In genomic region chr6:90495282-90495912, GRCm38 (mm10) we compare ENCODE assay signal across 8 mouse cellular contexts. TPM values are rescaled to one million over a fixed set of nuclear protein-coding genes. Genes with fewer than 3 reads are reported as not detected.
DNase-seq lines count a peak whose midpoint lies in the region; ATAC-seq and TF ChIP-seq lines count a peak whose summit lies in the region.
"Had no signal": no experiment of that assay in that cellular context is flagged by ENCODE, and none has a peak within 500 bp of the region (broad histone marks: within the 10 kb centered on the region; RNA-seq: fewer than 3 reads in every experiment).

No protein-coding gene starts in this region.

- no peaks in the 10 kb centered on the region for H3K9me3 ChIP-seq in liver, embryonic 12.5 days (replicated peaks)
- H3K9me3 ChIP-seq in forebrain, embryonic 12.5 days = no peaks in the 10 kb centered on the region
- no peaks in the 10 kb centered on the region for H3K9me3 ChIP-seq in heart, embryonic 14.5 days (ENCODE audit: control insufficient read depth, low read length)
- no peaks in the 10 kb centered on the region for H3K9me3 ChIP-seq in midbrain, postnatal 0 days (ENCODE audit: low read length)
- no peaks in the 10 kb centered on the region for H3K9me3 ChIP-seq in intestine, embryonic 15.5 days

- H3K4me2 ChIP-seq in liver, embryonic 12.5 days = no peak overlapping the region
- no peak overlapping the region for H3K4me2 ChIP-seq in forebrain, embryonic 12.5 days
- H3K4me2 ChIP-seq in heart, embryonic 14.5 days (ENCODE audit: low read length) = no peak overlapping the region
- H3K4me2 ChIP-seq in midbrain, postnatal 0 days (ENCODE audit: low read depth, low read length, poor library complexity, severe bottlenecking) = no peak overlapping the region
- H3K4me2 ChIP-seq in intestine, embryonic 15.5 days (replicated peaks) = no peak overlapping the region

- DNase-seq in liver = no peak
- DNase-seq in midbrain, postnatal 0 days (ENCODE audit: low spot score) = peak; percentile 87
- DNase-seq in ovary, postnatal 10 days (ENCODE audit: low spot score) = no peak
- DNase-seq: cerebellum, postnatal 10 days had no signal

- no peaks in the 10 kb centered on the region for H3K27me3 ChIP-seq in liver, embryonic 12.5 days (replicated peaks)
- H3K27me3 ChIP-seq in forebrain, embryonic 12.5 days = no peaks in the 10 kb centered on the region
- no peaks in the 10 kb centered on the region for H3K27me3 ChIP-seq in heart, embryonic 14.5 days (ENCODE audit: control insufficient read depth, insufficient read depth, low read length)
- H3K27me3 ChIP-seq in midbrain, postnatal 0 days (ENCODE audit: insufficient read depth, low read length) = no peaks in the 10 kb centered on the region
- no peaks in the 10 kb centered on the region for H3K27me3 ChIP-seq in intestine, embryonic 15.5 days (replicated peaks)

- TF ChIP-seq CTCF in midbrain, postnatal 0 days (IDR thresholded peaks at IDR 0.05) = no peak

- no peak overlapping the region for H3K9ac ChIP-seq in liver, embryonic 12.5 days
- no peak overlapping the region for H3K9ac ChIP-seq in forebrain, embryonic 12.5 days
- H3K9ac ChIP-seq in heart, embryonic 14.5 days (ENCODE audit: low read length) = no peak overlapping the region
- H3K9ac ChIP-seq in midbrain, postnatal 0 days (replicated peaks; ENCODE audit: low read length, poor library complexity, severe bottlenecking) = no peak overlapping the region
- H3K9ac ChIP-seq in intestine, embryonic 15.5 days = no peak overlapping the region

- no peak overlapping the region for H3K4me3 ChIP-seq in liver, embryonic 12.5 days
- no peak overlapping the region for H3K4me3 ChIP-seq in forebrain, embryonic 12.5 days (replicated peaks)
- H3K4me3 ChIP-seq in heart, embryonic 14.5 days (ENCODE audit: control insufficient read depth in 1 of 2, insufficient read depth in 1 of 2, low read depth in 1 of 2, low read length in 2 of 2) = no peak overlapping the region
- H3K4me3 ChIP-seq in midbrain, postnatal 0 days (ENCODE audit: low read depth, low read length) = no peak overlapping the region
- H3K4me3 ChIP-seq in intestine, embryonic 15.5 days (replicated peaks) = no peak overlapping the region

- ATAC-seq in liver, embryonic 12.5 days = no peak
- ATAC-seq in forebrain, embryonic 12.5 days (ENCODE audit: low FRiP score) = 0 out of 2 replicates have a peak, but pooled peaks have one; percentile 36
- 0 out of 2 replicates have a peak, but pooled peaks have one; percentile 23 for ATAC-seq in heart, embryonic 14.5 days (ENCODE audit: insufficient number of reproducible peaks, insufficient read depth, low FRiP score, low read depth)
- ATAC-seq in midbrain, postnatal 0 days (ENCODE audit: low FRiP score) = peak; percentile 90
- no peak for ATAC-seq in intestine, embryonic 15.5 days

- peaks cover 14% of the 10 kb centered on the region; the same call in 1 of the 2 replicates for H3K4me1 ChIP-seq in liver, embryonic 12.5 days
- peaks cover 11% of the 10 kb centered on the region for H3K4me1 ChIP-seq in forebrain, embryonic 12.5 days
- peaks cover 18 to 30% of the 10 kb centered on the region in 2 experiments for H3K4me1 ChIP-seq in heart, embryonic 14.5 days (ENCODE audit: control insufficient read depth in 2 of 2, insufficient read depth in 2 of 2, low read length in 2 of 2)
- H3K4me1 ChIP-seq in midbrain, postnatal 0 days (ENCODE audit: insufficient read depth, low read length) = no peaks in the 10 kb centered on the region
- no peaks in the 10 kb centered on the region for H3K4me1 ChIP-seq in intestine, embryonic 15.5 days (replicated peaks)

- H3K36me3 ChIP-seq in liver, embryonic 12.5 days = no peaks in the 10 kb centered on the region
- no peaks in the 10 kb centered on the region for H3K36me3 ChIP-seq in forebrain, embryonic 12.5 days (replicated peaks)
- H3K36me3 ChIP-seq in heart, embryonic 14.5 days (ENCODE audit: control insufficient read depth, insufficient read depth, low read length) = no peaks in the 10 kb centered on the region
- no peaks in the 10 kb centered on the region for H3K36me3 ChIP-seq in midbrain, postnatal 0 days (ENCODE audit: insufficient read depth, low read length)
- no peaks in the 10 kb centered on the region for H3K36me3 ChIP-seq in intestine, embryonic 15.5 days

- WGBS in liver, embryonic 12.5 days (ENCODE audit: insufficient replicate concordance) = 46% methylated on average over 6 of the region's 7 CpGs
- 53% methylated on average over 6 of the region's 7 CpGs for WGBS in forebrain, embryonic 12.5 days
- 28% methylated on average over 6 of the region's 7 CpGs for WGBS in heart, embryonic 14.5 days
- WGBS in midbrain, postnatal 0 days = 32% methylated on average over 6 of the region's 7 CpGs
- WGBS in intestine, embryonic 15.5 days = 62% methylated on average over 6 of the region's 7 CpGs

- H3K27ac ChIP-seq in liver, embryonic 12.5 days = peak overlapping the region; percentile 56
- H3K27ac ChIP-seq in forebrain, embryonic 12.5 days = no peak overlapping the region
- H3K27ac ChIP-seq in heart, embryonic 14.5 days (replicated peaks in 1 of 2; ENCODE audit: control insufficient read depth in 1 of 2, insufficient read depth in 1 of 2, low read depth in 2 of 2, low read length in 2 of 2) = peak overlapping the region; percentile 72 to 74
- peak overlapping the region; percentile 38; the same call in 1 of the 2 replicates for H3K27ac ChIP-seq in midbrain, postnatal 0 days (ENCODE audit: low read depth, low read length)
- no peak overlapping the region for H3K27ac ChIP-seq in intestine, embryonic 15.5 days

RNA-seq across cellular contexts. Expression of gene Aldh1l1, which starts 9.2 kb away (rescaled TPM):
- polyA plus RNA-seq in liver, embryonic 12.5 days (2016; fragmentation: Nextera tagmentation; extraction: Ambion mirVana) = 8.0 and 11.6 TPM in 2 replicates
- polyA plus RNA-seq in forebrain, embryonic 12.5 days (2016; fragmentation: Nextera tagmentation; extraction: Ambion mirVana) = 2.0 TPM in 2 replicates
- polyA plus RNA-seq in heart, embryonic 14.5 days (2014; fragmentation: Nextera tagmentation; extraction: Ambion mirVana) = 0.59 and 1.1 TPM in 2 replicates
- 111 and 125 TPM in 2 replicates for total RNA-seq in midbrain, postnatal 0 days (2014; rRNA removed)
- 83.8 and 101 TPM in 2 replicates for polyA plus RNA-seq in midbrain, postnatal 0 days (2015; fragmentation: Nextera tagmentation; extraction: Ambion mirVana)
- 17.5 and 19.8 TPM in 2 replicates for polyA plus RNA-seq in intestine, embryonic 15.5 days (2015; fragmentation: Nextera tagmentation; extraction: Ambion mirVana)

RNA-seq across cellular contexts. Expression of gene Klf15, which starts 33.0 kb away (rescaled TPM):
- 8.6 and 10.3 TPM in 2 replicates for polyA plus RNA-seq in liver, embryonic 12.5 days (2016; fragmentation: Nextera tagmentation; extraction: Ambion mirVana)
- 3.8 and 4.3 TPM in 2 replicates for polyA plus RNA-seq in forebrain, embryonic 12.5 days (2016; fragmentation: Nextera tagmentation; extraction: Ambion mirVana)
- 13.1 and 14.9 TPM in 2 replicates for polyA plus RNA-seq in heart, embryonic 14.5 days (2014; fragmentation: Nextera tagmentation; extraction: Ambion mirVana)
- 34.2 and 35.1 TPM in 2 replicates for total RNA-seq in midbrain, postnatal 0 days (2014; rRNA removed)
- polyA plus RNA-seq in midbrain, postnatal 0 days (2015; fragmentation: Nextera tagmentation; extraction: Ambion mirVana) = 20.6 and 22.3 TPM in 2 replicates
- polyA plus RNA-seq in intestine, embryonic 15.5 days (2015; fragmentation: Nextera tagmentation; extraction: Ambion mirVana) = 6.3 and 8.2 TPM in 2 replicates

Comparison
In these comparisons a context has a peak if more than half of its experiments do, and no peak if none do; other contexts are left out.
1. ATAC-seq: peak in forebrain, embryonic 12.5 days (single experiment), heart, embryonic 14.5 days (single experiment) and midbrain, postnatal 0 days (single experiment); none in liver, embryonic 12.5 days (single experiment) and intestine, embryonic 15.5 days (single experiment).
2. H3K27ac ChIP-seq: peak in liver, embryonic 12.5 days (single experiment), heart, embryonic 14.5 days (2 of 2) and midbrain, postnatal 0 days (single experiment); none in forebrain, embryonic 12.5 days (single experiment) and intestine, embryonic 15.5 days (single experiment).